Mouse (Mus musculus): Measurements from ENCODE around the gene Cfap65. TPM values are rescaled to one million over a fixed set of nuclear protein-coding genes. Genes with fewer than 3 reads are reported as not detected.

Gene Cfap65
- total and polyA plus RNA-seq, 3 experiments, result 2.3 TPM; not detected in 2

DNA sequence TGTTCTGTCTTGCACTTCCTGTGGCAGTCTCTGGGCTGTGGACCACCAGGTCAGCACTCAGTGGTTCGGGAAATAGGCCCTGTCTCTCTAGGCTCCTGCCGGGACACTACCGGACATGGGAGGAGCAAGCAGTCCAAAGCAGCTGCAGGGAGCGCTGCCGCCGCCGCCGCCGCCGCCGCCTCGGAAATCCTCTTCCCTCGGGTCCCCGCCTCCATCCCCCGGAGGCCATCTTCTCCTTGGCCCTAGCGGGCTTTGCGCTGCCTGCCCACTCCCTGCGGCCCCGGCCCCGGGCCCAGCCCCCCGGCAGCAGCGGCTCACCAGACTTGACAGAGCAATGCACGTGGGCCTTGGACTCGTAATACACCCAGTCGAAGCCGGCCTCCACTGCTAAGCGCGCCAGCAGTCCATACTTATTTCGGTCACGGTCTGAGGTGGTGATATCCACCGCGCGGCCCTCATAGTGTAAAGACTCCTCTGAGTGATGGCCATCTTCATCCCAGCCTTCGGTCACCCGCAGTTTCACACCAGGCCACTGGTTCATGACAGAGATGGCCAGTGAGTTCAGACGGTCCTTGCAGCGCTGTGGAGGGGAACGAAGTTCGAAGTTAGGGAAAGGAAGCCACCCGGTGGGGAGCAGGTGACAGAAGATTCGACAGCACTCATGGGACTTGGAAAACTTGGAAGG is 12.7 kb upstream of the Cfap65 start:
- no peaks in the 10 kb centered on the region for H3K36me3 ChIP-seq (ENCODE audit: control insufficient read depth, insufficient read depth, low read length)
- H3K4me3 ChIP-seq, result peak overlapping the region; percentile 32
- DNase-seq, result peak; percentile 23 to 53
- no peak overlapping the region for H3K27ac ChIP-seq
- H3K9ac ChIP-seq (ENCODE audit: low read depth, low read length), result no peak overlapping the region
- no peaks in the 10 kb centered on the region for H3K79me2 ChIP-seq (replicated peaks; ENCODE audit: control insufficient read depth, insufficient read depth, low read length)
- intact Hi-C loops (cut with DNase I), result loop anchor here (5.0 kb wide), 1 partner anchor 304 kb away; no protein-coding TSS in a partner anchor
- TF ChIP-seq CTCF (IDR thresholded peaks at IDR 0.05) (no peak), POLR2A (IDR thresholded peaks at IDR 0.05; ENCODE audit: insufficient read depth, low read depth, low read length) (no peak), EP300 (IDR thresholded peaks at IDR 0.05; ENCODE audit: insufficient read depth, low read depth, low read length) (no peak)
- H3K27me3 ChIP-seq (ENCODE audit: control insufficient read depth, insufficient read depth, low read length), result peaks cover 20% of the 10 kb centered on the region
- 3% methylated on average over 31 of the region's 41 CpGs for WGBS
- peaks cover 2% of the 10 kb centered on the region; the same call in 1 of the 2 replicates for H3K4me1 ChIP-seq (ENCODE audit: control insufficient read depth, insufficient read depth, low read length)

DNA sequence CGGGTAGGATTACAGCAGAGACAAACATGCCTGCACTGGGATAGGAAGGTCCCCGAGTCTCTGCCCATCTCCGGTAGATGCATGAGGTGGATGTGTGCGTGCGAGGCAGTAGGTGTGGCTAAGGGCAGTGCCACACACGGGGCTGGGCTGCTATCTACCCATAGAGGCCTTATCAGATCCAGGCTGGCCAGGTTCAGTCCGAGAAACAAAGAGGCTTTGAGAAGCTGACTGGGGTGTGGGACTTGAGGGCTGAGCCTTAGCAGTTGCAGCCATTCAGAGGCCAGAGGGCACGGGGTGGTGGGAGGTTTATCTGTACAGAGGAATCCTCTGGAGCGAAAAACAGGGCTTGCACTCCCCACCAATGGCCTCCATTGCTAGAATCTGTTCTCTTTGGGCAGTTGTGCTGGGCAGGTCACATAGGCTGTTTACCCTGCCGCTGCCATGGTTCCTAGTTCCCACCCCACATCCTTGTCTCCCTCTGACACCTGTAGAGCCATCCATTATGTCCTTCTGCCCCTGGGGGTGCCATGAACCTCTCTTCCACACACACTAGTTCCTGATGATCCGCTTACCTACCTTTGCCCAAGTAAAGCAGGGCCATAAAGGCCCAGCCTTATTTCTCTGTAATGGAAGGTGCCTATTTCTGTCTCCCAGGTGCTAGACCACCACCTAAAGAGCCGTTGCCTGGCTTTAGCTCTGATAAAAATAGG is 6.4 kb upstream of the Cfap65 start:
- intact Hi-C loops (cut with DNase I), result no loop called here

DNA sequence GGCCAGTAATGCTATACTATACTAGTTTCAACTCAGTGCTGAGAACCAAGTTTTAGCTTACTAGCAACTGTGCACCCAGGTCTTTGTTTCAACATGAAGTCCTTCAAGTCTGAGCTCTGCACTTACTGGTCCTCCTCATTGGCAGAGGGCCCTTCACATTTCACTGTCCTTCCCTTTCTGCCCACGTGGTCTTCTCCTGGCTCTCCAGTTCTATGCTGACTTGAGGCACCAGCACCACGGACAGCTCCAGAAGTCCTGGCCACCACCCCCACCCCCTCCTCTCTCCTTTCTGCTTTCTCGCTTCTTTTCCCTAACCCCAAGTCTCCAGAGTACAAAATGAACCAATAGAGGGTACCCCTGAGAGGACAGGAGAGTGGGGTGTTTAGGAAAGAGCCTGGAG is 4.4 kb upstream of the Cfap65 start:
- no peak for TF ChIP-seq POLR2A (IDR thresholded peaks at IDR 0.05; ENCODE audit: insufficient read depth, low read depth, low read length)
- no peak for TF ChIP-seq CTCF (IDR thresholded peaks at IDR 0.05)
- no peak for TF ChIP-seq EP300 (IDR thresholded peaks at IDR 0.05; ENCODE audit: insufficient read depth, low read depth, low read length)
- intact Hi-C loops (cut with DNase I), result no loop called here
- H3K79me2 ChIP-seq (replicated peaks; ENCODE audit: control insufficient read depth, insufficient read depth, low read length), result no peaks in the 10 kb centered on the region
- H3K4me3 ChIP-seq, result no peak overlapping the region
- H3K27ac ChIP-seq, result no peak overlapping the region
- H3K27me3 ChIP-seq (ENCODE audit: control insufficient read depth, insufficient read depth, low read length), result peaks cover 5% of the 10 kb centered on the region; the same call in 1 of the 2 replicates
- WGBS, result 4% methylated on average over 3 of the region's 3 CpGs
- no peaks in the 10 kb centered on the region; the same call in 1 of the 2 replicates for H3K4me1 ChIP-seq (ENCODE audit: control insufficient read depth, insufficient read depth, low read length)
- no peak for DNase-seq
- H3K36me3 ChIP-seq (ENCODE audit: control insufficient read depth, insufficient read depth, low read length), result no peaks in the 10 kb centered on the region
- H3K9ac ChIP-seq (ENCODE audit: low read depth, low read length), result no peak overlapping the region

More for the DNA sequence above, 6.4 kb upstream of the Cfap65 start:
- H3K27me3 ChIP-seq (ENCODE audit: control insufficient read depth, insufficient read depth, low read length), result 0 out of 2 replicates have a peak, but pooled peaks cover 3% of the 10 kb centered on the region
- WGBS, result 51% methylated on average over 12 of the region's 12 CpGs
- no peak for TF ChIP-seq CTCF (IDR thresholded peaks at IDR 0.05)
- no peak for TF ChIP-seq EP300 (IDR thresholded peaks at IDR 0.05; ENCODE audit: insufficient read depth, low read depth, low read length)
- TF ChIP-seq POLR2A (IDR thresholded peaks at IDR 0.05; ENCODE audit: insufficient read depth, low read depth, low read length), result no peak
- no peaks in the 10 kb centered on the region for H3K4me1 ChIP-seq (ENCODE audit: control insufficient read depth, insufficient read depth, low read length)
- H3K4me3 ChIP-seq, result no peak overlapping the region
- no peak for DNase-seq
- H3K36me3 ChIP-seq (ENCODE audit: control insufficient read depth, insufficient read depth, low read length), result no peaks in the 10 kb centered on the region
- H3K79me2 ChIP-seq (replicated peaks; ENCODE audit: control insufficient read depth, insufficient read depth, low read length), result no peaks in the 10 kb centered on the region
- H3K27ac ChIP-seq, result no peak overlapping the region
- no peak overlapping the region for H3K9ac ChIP-seq (ENCODE audit: low read depth, low read length)

DNA sequence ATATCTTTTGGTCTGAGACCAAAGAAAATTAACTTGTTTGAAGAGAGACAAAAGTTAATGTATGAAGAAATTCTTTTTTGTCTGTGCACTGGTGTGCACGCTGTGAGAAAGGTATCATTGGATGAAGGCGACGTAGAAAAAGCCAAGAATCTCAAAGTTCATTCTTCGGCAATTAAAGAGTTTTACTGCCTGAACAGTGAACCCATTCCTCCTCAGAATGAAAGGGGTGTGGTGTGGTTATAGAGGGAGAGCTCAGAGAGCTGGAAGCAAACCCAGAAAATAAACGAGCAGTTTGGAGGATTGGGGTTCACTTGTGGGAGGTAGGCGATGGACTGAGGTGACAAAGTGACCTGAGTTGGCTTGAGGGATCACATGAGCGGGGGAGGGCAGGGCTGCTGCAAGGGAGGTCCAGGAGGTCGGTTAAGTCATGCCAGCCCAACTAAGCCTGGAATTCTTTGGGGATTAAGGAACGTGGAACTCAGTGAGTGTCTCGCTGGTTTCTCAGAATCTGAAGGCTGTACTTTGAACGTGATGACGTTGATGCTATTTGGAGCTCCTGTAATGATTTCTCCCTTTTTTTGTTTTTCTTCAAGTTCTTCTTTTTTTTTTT is 927 bp upstream of the Cfap65 start:
- Histone ChIP-seq H3K9ac (ENCODE audit: low read depth, low read length) (no peak overlapping the region), H3K27me3 (ENCODE audit: control insufficient read depth, insufficient read depth, low read length) (peaks cover 6% of the 10 kb centered on the region; the same call in 1 of the 2 replicates), H3K4me1 (ENCODE audit: control insufficient read depth, insufficient read depth, low read length) (no peaks in the 10 kb centered on the region; the same call in 1 of the 2 replicates), H3K27ac (no peak overlapping the region), H3K36me3 (ENCODE audit: control insufficient read depth, insufficient read depth, low read length) (no peaks in the 10 kb centered on the region), H3K79me2 (replicated peaks; ENCODE audit: control insufficient read depth, insufficient read depth, low read length) (no peaks in the 10 kb centered on the region), H3K4me3 (no peak overlapping the region)
- WGBS, result 42% methylated on average over 12 of the region's 12 CpGs
- no peak for DNase-seq
- intact Hi-C loops (cut with DNase I), result no loop called here
- TF ChIP-seq CTCF (IDR thresholded peaks at IDR 0.05), result no peak
- TF ChIP-seq POLR2A (IDR thresholded peaks at IDR 0.05; ENCODE audit: insufficient read depth, low read depth, low read length), result no peak
- no peak for TF ChIP-seq EP300 (IDR thresholded peaks at IDR 0.05; ENCODE audit: insufficient read depth, low read depth, low read length)

DNA sequence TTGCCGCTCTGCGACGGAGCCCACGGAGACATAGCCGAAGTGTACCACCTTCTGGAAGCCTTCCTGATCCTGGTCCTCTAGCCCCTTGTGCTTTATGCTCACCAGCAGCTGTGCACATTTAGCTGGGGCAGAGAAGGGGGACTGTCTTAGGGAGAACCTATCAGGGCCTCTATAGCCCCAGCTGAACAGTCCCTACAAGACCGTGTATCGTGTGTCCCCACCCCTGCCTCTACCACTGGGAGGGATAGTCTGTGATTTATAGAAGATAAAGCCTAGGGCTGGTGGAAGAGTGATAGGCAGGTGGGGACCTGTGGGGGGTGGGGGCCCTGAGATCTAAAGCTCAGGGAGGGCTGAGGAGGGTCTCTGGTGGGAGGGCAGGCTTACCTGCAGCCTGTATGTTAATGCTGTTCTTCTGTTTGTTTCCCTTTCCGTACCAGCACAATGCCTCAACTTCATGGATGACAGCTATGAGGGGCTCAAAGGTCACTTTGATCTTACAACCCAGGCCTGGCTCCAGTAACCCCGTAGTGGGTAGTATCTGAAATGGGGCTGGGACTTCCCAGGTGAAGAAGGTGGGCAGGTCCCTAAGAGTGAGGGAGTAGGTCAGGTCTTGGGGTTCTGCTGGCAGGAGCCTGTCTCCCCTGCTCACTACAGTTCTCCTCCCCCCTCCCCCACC is 7.6 kb downstream of the Cfap65 start:
- Histone ChIP-seq H3K9ac (ENCODE audit: low read depth, low read length) (no peak overlapping the region), H3K27me3 (ENCODE audit: control insufficient read depth, insufficient read depth, low read length) (0 out of 2 replicates have a peak, but pooled peaks cover 3% of the 10 kb centered on the region), H3K79me2 (replicated peaks; ENCODE audit: control insufficient read depth, insufficient read depth, low read length) (no peaks in the 10 kb centered on the region), H3K36me3 (ENCODE audit: control insufficient read depth, insufficient read depth, low read length) (no peaks in the 10 kb centered on the region), H3K4me3 (no peak overlapping the region), H3K27ac (no peak overlapping the region), H3K4me1 (ENCODE audit: control insufficient read depth, insufficient read depth, low read length) (no peaks in the 10 kb centered on the region)
- TF ChIP-seq CTCF (IDR thresholded peaks at IDR 0.05), result no peak
- TF ChIP-seq POLR2A (IDR thresholded peaks at IDR 0.05; ENCODE audit: insufficient read depth, low read depth, low read length), result no peak
- TF ChIP-seq EP300 (IDR thresholded peaks at IDR 0.05; ENCODE audit: insufficient read depth, low read depth, low read length), result no peak
- DNase-seq, result no peak
- intact Hi-C loops (cut with DNase I), result no loop called here
- 78% methylated on average over 9 of the region's 9 CpGs for WGBS
